Mouse (Mus musculus) gonadal fat pad, adult 2 months (tissue): Measurements from ENCODE around the gene Calm3. TPM values are rescaled to one million over a fixed set of nuclear protein-coding genes. Genes with fewer than 3 reads are reported as not detected.

Experiments
- DNase-seq: peaks from one replicate; pipeline ENCODE4 v3.0.0-alpha.2; 2012; ENCODE audit warnings: low read depth
- polyA plus RNA-seq: library from polyadenylated mRNA; depleted of rRNA; stranded (reverse); fragments of >200 nt; gene quantifications from 2 replicates; pipeline ENCODE4 v1.2.3, GENCODE M21; 2012

Calm3 gene
- polyA plus RNA-seq, 1 experiment = 174 TPM

- DNase-seq = no peak
These were observed 8.2 kb downstream of the Calm3 start for GRCm38 (mm10) chr7:16915461-16916340.

GRCm38 (mm10) chr7:16914453-16915343 lies 9.2 kb downstream of the Calm3 start:
- DNase-seq = no peak

GRCm38 (mm10) chr7:16913806-16914452 lies 10.0 kb downstream of the Calm3 start:
- DNase-seq = no peak

GRCm38 (mm10) chr7:16912360-16912759 lies 11.6 kb downstream of the Calm3 start:
- DNase-seq = no peak

GRCm38 (mm10) chr7:16911904-16912303 lies 12.0 kb downstream of the Calm3 start:
- no peak for DNase-seq

- no peak for DNase-seq
These were observed 14.0 kb downstream of the Calm3 start for GRCm38 (mm10) chr7:16909909-16910308.

- DNase-seq = no peak
These were observed 15.1 kb downstream of the Calm3 start for GRCm38 (mm10) chr7:16908859-16909258.

- DNase-seq = no peak
These were observed 15.5 kb downstream of the Calm3 start for GRCm38 (mm10) chr7:16908367-16908766.

- DNase-seq = no peak
These were observed 16.1 kb downstream of the Calm3 start for GRCm38 (mm10) chr7:16907842-16908241.

GRCm38 (mm10) chr7:16906889-16907559 lies 16.9 kb downstream of the Calm3 start:
- DNase-seq = no peak

- DNase-seq = no peak
These were observed 17.6 kb downstream of the Calm3 start, which contains the start of gene Ptgir for GRCm38 (mm10) chr7:16906281-16906680. Gene Ptgir (plus strand): TSS chr7:16906490.

- no peak for DNase-seq
These were observed 18.4 kb downstream of the Calm3 start for GRCm38 (mm10) chr7:16905491-16906021.

GRCm38 (mm10) chr7:16904120-16904675 lies 19.7 kb downstream of the Calm3 start:
- DNase-seq = no peak

- no peak for DNase-seq
These were observed 20.4 kb downstream of the Calm3 start for GRCm38 (mm10) chr7:16903439-16903955.

GRCm38 (mm10) chr7:16900526-16900925 lies 23.4 kb downstream of the Calm3 start:
- no peak for DNase-seq

GRCm38 (mm10) chr7:16895511-16895910 lies 28.4 kb downstream of the Calm3 start:
- no peak for DNase-seq

- DNase-seq = no peak
These were observed 28.9 kb downstream of the Calm3 start for GRCm38 (mm10) chr7:16895000-16895399.

- DNase-seq = no peak
These were observed 29.6 kb downstream of the Calm3 start for GRCm38 (mm10) chr7:16894279-16894678.

GRCm38 (mm10) chr7:16893612-16894011 lies 30.3 kb downstream of the Calm3 start:
- no peak for DNase-seq

- no peak for DNase-seq
These were observed 31.6 kb downstream of the Calm3 start for GRCm38 (mm10) chr7:16892352-16892730.
